Mouse (Mus musculus) cerebellum, adult 11 months (tissue): ENCODE results near the gene Dnajc25.

ENCODE experiments used
- DNase-seq: peaks from one replicate; pipeline ENCODE4 v3.0.0; 2022

The Dnajc25 gene

GRCm38 (mm10) chr4:58994762-58995161 lies at the start of gene Dnajc25:
Gene Dnajc25, plus strand, starts transcription at chr4:58995062.
- no peak for DNase-seq

- no peak for DNase-seq
Observed at GRCm38 (mm10) chr4:58948391-58948790, 46.5 kb upstream of the Dnajc25 start.

GRCm38 (mm10) chr4:58952630-58953029 lies 42.2 kb upstream of the Dnajc25 start:
- DNase-seq: no peak

- no peak for DNase-seq
Observed at GRCm38 (mm10) chr4:58961719-58962118, 33.1 kb upstream of the Dnajc25 start.

- no peak for DNase-seq
Observed at GRCm38 (mm10) chr4:58963271-58963670, 31.6 kb upstream of the Dnajc25 start.

- DNase-seq: no peak
Observed at GRCm38 (mm10) chr4:58965136-58965535, 29.7 kb upstream of the Dnajc25 start.

GRCm38 (mm10) chr4:58970678-58971077 lies 24.2 kb upstream of the Dnajc25 start:
- DNase-seq: no peak

GRCm38 (mm10) chr4:58975711-58976110 lies 19.2 kb upstream of the Dnajc25 start:
- DNase-seq: no peak

GRCm38 (mm10) chr4:58981421-58981820 lies 13.4 kb upstream of the Dnajc25 start:
- no peak for DNase-seq

- DNase-seq: no peak
Observed at GRCm38 (mm10) chr4:58982806-58983205, 12.1 kb upstream of the Dnajc25 start.

GRCm38 (mm10) chr4:58985157-58985648 lies 9.7 kb upstream of the Dnajc25 start:
- peak; percentile 51 for DNase-seq

GRCm38 (mm10) chr4:58986540-58987190 lies 8.2 kb upstream of the Dnajc25 start, which contains the start of gene Ptgr1:
Gene Ptgr1, minus strand, starts transcription at chr4:58987119.
- peak; percentile 58 for DNase-seq

- DNase-seq: no peak
Observed at GRCm38 (mm10) chr4:58989303-58989898, 5.5 kb upstream of the Dnajc25 start.

- DNase-seq: no peak
Observed at GRCm38 (mm10) chr4:58990609-58991434, 4.0 kb upstream of the Dnajc25 start.

GRCm38 (mm10) chr4:58992195-58992594 lies 2.7 kb upstream of the Dnajc25 start:
- no peak for DNase-seq

GRCm38 (mm10) chr4:58995251-58995693 lies 410 bp downstream of the Dnajc25 start:
- no peak for DNase-seq

GRCm38 (mm10) chr4:58997081-58997480 lies 2.2 kb downstream of the Dnajc25 start:
- DNase-seq: no peak

GRCm38 (mm10) chr4:58998688-58999087 lies 3.8 kb downstream of the Dnajc25 start:
- DNase-seq: no peak

GRCm38 (mm10) chr4:58999686-59000085 lies 4.8 kb downstream of the Dnajc25 start:
- peak; percentile 54 for DNase-seq

- no peak for DNase-seq
Observed at GRCm38 (mm10) chr4:59000614-59001013, 5.8 kb downstream of the Dnajc25 start.

- DNase-seq: peak; percentile 88
Observed at GRCm38 (mm10) chr4:59002948-59003805, 8.3 kb downstream of the Dnajc25 start, which contains the start of gene Gm20503. Gene Gm20503, plus strand, starts transcription at chr4:59003210.

- no peak for DNase-seq
Observed at GRCm38 (mm10) chr4:59003806-59004200, 8.9 kb downstream of the Dnajc25 start.
